Mouse (Mus musculus) urinary bladder, postnatal 36 days (tissue): Measurements from ENCODE around the gene Lrrc7.

ENCODE experiments used
- DNase-seq, 2 experiments: peaks; one replicate each; pipeline ENCODE4 v3.0.0; 2022; ENCODE audit warnings: low spot score in 2 of 2, mixed read lengths in 1 of 2

The Lrrc7 gene

GRCm38 (mm10) chr3:158365801-158366200 lies 196.2 kb downstream of the Lrrc7 start:
- DNase-seq: no peak

GRCm38 (mm10) chr3:158362091-158362490 lies 199.9 kb downstream of the Lrrc7 start:
- no peak for DNase-seq

DNA sequence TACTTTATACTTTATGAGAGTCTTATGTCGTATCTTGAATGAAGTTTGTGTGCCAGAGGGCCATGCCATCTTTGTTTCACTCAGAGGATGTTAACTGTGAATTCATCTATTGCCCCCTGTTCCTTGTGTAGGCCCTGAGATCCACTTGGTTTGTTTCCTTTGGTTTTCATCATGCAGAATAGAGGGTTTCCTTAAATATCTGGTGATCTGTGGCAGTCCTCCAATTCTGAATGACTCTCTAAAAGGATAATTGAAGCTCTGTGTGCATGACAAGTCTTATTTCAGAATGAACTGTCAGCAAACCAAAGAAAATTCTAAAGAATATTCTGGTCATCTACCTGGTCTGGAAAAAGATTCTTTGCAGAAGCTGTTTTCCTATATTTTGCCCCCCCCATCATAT lies 205.3 kb downstream of the Lrrc7 start:
- no peak for DNase-seq

- DNase-seq: no peak
Observed at GRCm38 (mm10) chr3:158356194-158356593, 205.8 kb downstream of the Lrrc7 start.

DNA sequence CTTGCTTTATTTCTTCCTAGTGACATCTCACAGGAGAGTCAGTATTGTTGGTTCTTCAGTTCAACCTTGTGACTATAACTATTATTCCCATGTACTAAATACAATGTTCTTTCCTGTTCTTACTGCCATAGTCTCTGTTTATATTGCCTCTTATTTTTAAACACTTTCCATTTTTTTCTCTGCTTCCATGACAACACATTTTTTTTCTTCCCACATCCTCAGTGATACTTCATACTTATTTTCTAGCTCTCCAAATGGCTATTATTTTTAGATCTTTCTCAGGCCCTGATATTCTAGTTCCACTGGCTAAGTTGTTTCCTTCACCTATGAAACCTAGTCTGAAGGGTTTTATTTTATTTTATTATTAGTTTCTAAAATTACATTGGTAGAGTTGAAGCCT lies 221.2 kb downstream of the Lrrc7 start:
- no peak for DNase-seq

DNA sequence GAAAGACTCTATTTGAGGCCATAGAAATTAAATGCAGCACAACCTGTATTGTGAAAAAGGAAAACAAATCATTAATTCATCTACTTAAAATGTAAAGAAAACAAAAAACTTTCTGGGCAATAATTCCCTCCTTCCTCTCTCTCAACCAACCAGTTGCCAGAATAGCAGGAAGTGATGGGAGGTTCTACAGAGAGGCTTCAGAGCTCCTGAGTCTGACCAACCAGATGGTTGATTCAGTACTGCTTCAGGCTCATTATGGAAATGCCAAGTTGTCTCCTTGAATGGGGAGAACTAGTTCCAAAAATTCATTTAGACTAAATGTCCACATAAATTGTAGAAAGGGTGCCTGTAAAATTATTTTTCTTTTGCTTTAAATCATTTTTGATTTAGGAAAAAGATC lies 231.9 kb downstream of the Lrrc7 start:
- DNase-seq: no peak

GRCm38 (mm10) chr3:158310391-158310790 lies 251.6 kb downstream of the Lrrc7 start:
- DNase-seq: no peak

- no peak for DNase-seq
Observed at GRCm38 (mm10) chr3:158307415-158307814, 254.6 kb downstream of the Lrrc7 start.

DNA sequence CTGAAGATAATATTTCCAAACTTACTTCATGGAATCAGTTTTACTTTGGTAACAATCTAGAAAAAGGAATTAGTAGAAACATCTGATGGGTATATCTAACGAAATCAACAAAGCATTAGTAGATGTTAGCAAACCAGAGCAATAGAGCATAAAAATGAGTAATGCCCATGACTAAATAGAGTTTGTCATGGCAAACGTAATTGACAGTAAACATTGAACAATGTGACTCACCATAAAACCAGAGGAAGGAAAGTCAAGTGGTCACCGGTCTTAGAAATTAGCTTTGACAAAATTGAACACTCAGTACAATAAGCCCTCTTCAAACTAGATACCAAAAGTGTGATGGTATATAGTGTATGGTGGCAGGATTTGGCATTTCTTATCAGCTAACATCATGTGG lies 263.3 kb downstream of the Lrrc7 start:
- no peak for DNase-seq

DNA sequence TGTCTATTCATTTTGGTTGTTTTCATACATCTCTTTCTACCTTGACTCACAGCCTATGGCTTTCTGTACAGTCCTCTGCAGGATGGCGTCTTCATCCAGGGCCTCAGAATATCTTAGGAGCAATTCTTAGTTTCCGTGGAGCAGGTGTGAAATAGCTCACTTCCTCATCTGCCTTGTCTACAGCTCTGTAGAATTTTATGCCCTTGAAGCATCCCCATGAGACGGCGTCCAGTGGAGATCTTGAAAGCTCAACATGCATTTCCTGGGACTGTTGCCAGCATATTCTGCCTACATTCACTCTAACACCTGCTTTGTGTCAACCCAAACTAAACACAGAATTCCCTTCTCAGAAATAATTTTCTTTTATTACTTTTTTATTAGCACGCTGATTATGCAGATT lies 267.0 kb downstream of the Lrrc7 start:
- DNase-seq: no peak

DNA sequence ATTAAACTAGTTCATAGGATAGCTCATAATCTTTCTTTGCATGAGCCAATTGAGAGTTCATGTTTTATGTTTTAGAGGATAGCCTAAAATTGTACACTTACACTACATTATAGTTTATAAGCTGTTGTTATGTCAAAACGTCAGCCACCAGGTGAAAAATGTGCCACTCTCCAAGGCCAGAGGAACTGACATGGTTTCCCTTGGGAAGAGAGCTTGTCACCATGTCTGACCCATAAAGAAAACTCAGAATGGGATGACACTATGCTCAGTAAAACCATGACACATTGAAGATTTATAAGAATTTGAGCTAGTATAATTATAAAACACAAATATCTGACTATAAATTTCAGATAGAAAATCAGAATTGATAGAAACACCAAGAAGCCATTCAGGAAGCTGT lies 277.6 kb downstream of the Lrrc7 start:
- no peak for DNase-seq

DNA sequence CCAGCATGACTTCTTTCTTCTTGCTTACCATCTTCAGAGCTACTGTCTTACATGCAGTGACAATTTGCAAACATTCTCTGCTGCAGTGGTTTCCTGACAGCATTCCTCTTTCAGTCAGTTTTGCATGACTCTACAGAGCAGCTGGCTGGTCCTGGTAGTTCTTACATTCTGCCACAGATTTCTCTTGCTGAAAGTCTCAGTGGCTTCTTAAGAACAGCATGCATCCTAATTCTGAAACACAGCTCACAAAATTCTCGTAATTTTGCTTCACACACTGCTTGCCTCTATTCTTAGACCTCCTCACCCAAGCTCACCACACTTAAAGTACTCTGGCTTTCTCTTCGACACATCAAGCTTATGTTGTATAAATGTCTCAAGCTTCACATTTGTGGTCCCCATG lies 283.4 kb downstream of the Lrrc7 start:
- no peak for DNase-seq

GRCm38 (mm10) chr3:158272700-158273099 lies 289.3 kb downstream of the Lrrc7 start:
- no peak for DNase-seq

- no peak for DNase-seq
Observed at GRCm38 (mm10) chr3:158270887-158271286, 291.1 kb downstream of the Lrrc7 start.

- DNase-seq: no peak
Observed at GRCm38 (mm10) chr3:158252576-158252975, 309.4 kb downstream of the Lrrc7 start.

DNA sequence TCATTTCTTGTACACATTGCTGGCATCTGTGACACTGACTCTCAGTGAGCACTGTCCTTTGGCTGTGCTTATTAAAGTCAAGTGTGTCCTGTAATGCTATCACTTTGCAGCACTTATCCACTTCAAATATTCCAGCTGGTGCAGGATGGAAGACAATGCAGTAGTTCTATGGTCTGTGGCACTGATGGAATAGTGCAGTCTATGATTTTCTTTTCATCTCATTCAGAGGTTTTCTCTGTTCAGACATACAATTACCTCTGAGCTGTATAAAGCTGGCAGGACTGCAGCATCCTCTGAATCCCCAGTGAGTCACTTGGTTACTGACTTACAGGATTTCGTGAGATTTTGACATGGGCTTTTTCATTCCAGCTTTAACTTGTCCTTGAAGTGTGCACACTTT lies 314.3 kb downstream of the Lrrc7 start:
- DNase-seq: no peak

GRCm38 (mm10) chr3:158210657-158211056 lies 351.4 kb downstream of the Lrrc7 start:
- no peak for DNase-seq

DNA sequence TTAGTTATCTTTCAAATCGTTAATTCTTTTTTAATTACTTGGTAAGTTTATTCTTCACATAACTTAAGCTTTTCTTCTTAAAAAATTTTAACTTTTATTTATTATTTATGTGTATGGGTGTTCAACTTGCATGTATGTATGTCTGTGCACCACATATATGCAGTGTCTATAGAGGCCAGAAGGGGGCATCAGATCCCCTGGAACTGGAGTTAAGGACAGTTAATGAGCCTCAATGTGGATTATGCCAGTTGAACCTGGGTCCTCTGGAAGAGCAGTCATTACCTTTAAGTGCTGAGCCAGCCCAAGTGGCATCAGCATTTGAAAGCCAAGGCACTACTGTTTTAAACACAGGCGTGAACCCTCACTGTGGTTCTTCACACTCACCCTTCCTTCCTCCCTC lies 352.0 kb downstream of the Lrrc7 start:
- DNase-seq: no peak

GRCm38 (mm10) chr3:158207840-158208239 lies 354.2 kb downstream of the Lrrc7 start:
- DNase-seq: no peak

DNA sequence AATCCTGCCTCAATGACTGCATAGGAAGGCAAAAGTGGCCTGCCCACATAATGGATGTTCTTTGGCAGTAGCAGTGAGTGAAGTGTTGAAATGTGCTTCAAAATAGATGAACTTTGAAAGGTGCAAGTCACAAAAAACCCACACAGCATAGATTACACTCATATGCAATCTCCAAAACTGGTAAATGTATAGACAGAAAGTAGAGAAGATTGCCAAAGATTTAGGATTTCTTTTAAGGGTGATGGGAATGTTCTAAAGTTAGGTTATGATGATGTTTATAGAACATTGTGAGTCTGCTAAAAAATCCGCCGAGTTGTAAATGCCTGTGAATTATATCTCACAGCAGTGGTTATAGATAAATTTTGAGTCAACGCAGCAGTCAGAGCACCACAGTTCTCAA lies 359.2 kb downstream of the Lrrc7 start:
- DNase-seq: no peak

GRCm38 (mm10) chr3:158195426-158195825 lies 366.6 kb downstream of the Lrrc7 start:
- DNase-seq: no peak

- DNase-seq: no peak
Observed at GRCm38 (mm10) chr3:158193229-158193628, 368.8 kb downstream of the Lrrc7 start.

DNA sequence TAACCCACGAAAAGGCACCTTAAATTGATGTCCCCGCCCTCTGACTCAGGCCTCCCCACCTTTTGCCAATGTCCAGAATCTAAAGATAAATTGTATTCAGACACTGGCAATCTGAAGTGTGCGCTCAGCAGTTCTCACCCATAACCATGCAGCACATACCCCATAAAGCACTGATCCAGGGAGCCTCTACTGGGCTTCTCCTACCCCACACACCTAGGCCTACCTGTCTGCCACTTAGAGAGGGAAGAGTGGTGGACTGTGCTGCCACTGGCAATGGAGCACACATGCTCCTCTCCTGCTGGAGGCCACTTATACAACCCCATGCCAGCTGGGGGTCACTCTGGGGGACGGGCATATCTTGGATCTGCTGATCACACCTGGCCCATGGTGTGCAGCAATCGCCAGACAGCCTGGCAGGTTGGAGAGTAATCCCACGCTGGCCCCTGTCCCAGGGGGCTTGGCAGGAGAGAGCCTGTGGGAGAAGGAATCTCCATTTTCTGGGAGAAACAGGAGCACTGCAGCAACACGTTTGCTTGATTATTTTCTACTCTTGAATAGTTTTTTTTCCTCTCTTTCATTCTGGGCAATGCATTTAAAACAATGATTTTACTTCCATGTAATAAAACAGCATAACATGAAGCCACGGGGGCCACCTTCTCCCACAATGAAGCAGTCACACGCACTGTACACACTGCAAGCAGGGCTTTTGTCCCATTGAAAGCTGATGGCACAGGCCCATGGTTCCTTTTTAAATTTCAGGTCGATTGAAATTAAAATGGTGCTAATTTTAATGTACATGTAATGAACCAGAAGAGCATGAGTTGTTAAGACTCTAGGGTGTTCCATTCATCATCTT lies 386.9 kb downstream of the Lrrc7 start:
- no peak for DNase-seq

DNA sequence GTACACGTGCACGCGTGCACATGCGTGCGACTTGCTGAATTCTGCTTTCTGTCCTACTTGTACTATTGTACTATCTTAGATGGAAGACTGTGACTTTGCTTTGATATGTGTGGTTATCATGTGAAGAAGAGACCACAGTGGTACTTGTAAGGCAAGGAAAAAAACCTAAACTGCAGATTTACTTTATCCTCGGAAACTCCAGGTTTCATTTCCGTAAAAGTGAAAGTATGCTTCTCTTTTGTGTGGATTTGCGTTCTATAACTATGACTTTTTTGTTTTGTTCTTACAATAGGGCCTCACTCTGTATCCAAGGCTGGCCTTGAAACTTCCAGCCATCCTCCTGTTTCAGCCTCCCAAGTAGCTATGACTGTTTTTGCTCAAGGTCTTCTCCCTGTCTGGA lies 392.8 kb downstream of the Lrrc7 start:
- DNase-seq: no peak
